Comparison of ENCODE assay signal across 16 mouse cellular contexts in genomic region chr9:42094028-42094551, GRCm38 (mm10). TPM values are rescaled to one million over a fixed set of nuclear protein-coding genes. Genes with fewer than 3 reads are reported as not detected.
DNase-seq lines count a peak whose midpoint lies in the region; ATAC-seq and TF ChIP-seq lines count a peak whose summit lies in the region.
"Had no signal": no experiment of that assay in that cellular context is flagged by ENCODE, and none has a peak within 500 bp of the region (broad histone marks: within the 10 kb centered on the region; RNA-seq: fewer than 3 reads in every experiment).

No protein-coding gene starts in this region.

- WGBS in hindbrain, embryonic 11.5 days = 87% methylated on average over 7 of the region's 7 CpGs

- H3K4me1 ChIP-seq in hindbrain, embryonic 11.5 days (replicated peaks; ENCODE audit: control insufficient read depth, insufficient read depth, low read length) = no peaks in the 10 kb centered on the region
- H3K4me1 ChIP-seq: embryonic facial prominence, embryonic 12.5 days had no signal

- no peaks in the 10 kb centered on the region for H3K9me3 ChIP-seq in hindbrain, embryonic 11.5 days (ENCODE audit: control insufficient read depth, low read length)
- H3K9me3 ChIP-seq: embryonic facial prominence, embryonic 12.5 days; neural tube, embryonic 12.5 days had no signal

- H3K27ac ChIP-seq in hindbrain, embryonic 11.5 days (ENCODE audit: low read depth, low read length) = no peak overlapping the region
- H3K27ac ChIP-seq: embryonic facial prominence, embryonic 12.5 days; macrophage; neural tube, embryonic 12.5 days had no signal

- H3ac ChIP-seq in myocyte (ENCODE audit: control insufficient read depth, insufficient read length) = no peak overlapping the region

- DNase-seq in frontal cortex, adult 2 months (ENCODE audit: extremely low spot score in 1 of 2, low spot score in 1 of 2) = peak; percentile 51 to 64
- no peak for DNase-seq in frontal cortex, postnatal 10 days (ENCODE audit: low spot score in 2 of 2)
- DNase-seq in right cerebral cortex, adult 18-20 months = peak; percentile 79
- DNase-seq in right cerebral cortex, postnatal 10 days (ENCODE audit: low spot score in 2 of 2) = no peak
- peak; percentile 26 for DNase-seq in adrenal gland, postnatal 25 days
- no peak for DNase-seq in lung, postnatal 4 days
- DNase-seq in hindbrain, embryonic 11.5 days (ENCODE audit: low spot score) = no peak
- DNase-seq: liver; midbrain, embryonic 14.5 days; thymus, adult 2 months had no signal

- no peaks in the 10 kb centered on the region for H3K36me3 ChIP-seq in myocyte (ENCODE audit: control insufficient read depth, insufficient read depth)
- H3K36me3 ChIP-seq in hindbrain, embryonic 11.5 days (ENCODE audit: control insufficient read depth, insufficient read depth, low read length) = no peaks in the 10 kb centered on the region

- H3K4me3 ChIP-seq in myocyte = no peak overlapping the region
- H3K4me3 ChIP-seq in hindbrain, embryonic 11.5 days (ENCODE audit: low read depth, low read length) = no peak overlapping the region
- H3K4me3 ChIP-seq: embryonic facial prominence, embryonic 12.5 days; neural tube, embryonic 12.5 days had no signal

- TF ChIP-seq POLR2A in myocyte (IDR thresholded peaks at IDR 0.05; ENCODE audit: insufficient read length, low read depth) = no peak

- H3K79me2 ChIP-seq in myocyte (ENCODE audit: control insufficient read depth, insufficient read depth) = no peaks in the 10 kb centered on the region

- H3K27me3 ChIP-seq in myocyte (ENCODE audit: control insufficient read depth, insufficient read depth, insufficient read length) = no peaks in the 10 kb centered on the region
- H3K27me3 ChIP-seq in hindbrain, embryonic 11.5 days (ENCODE audit: control insufficient read depth, insufficient read depth, low read length) = no peaks in the 10 kb centered on the region
- H3K27me3 ChIP-seq: embryonic facial prominence, embryonic 12.5 days; neural tube, embryonic 12.5 days; Patski had no signal

- no peak for ATAC-seq in hindbrain, embryonic 11.5 days (ENCODE audit: low FRiP score)

- H3K9ac ChIP-seq in hindbrain, embryonic 11.5 days (ENCODE audit: low read depth, low read length) = no peak overlapping the region
- H3K9ac ChIP-seq: embryonic facial prominence, embryonic 12.5 days; neural tube, embryonic 12.5 days had no signal

- H3K4me2 ChIP-seq in myocyte (ENCODE audit: low read depth) = peak overlapping the region; percentile 5
- no peak overlapping the region for H3K4me2 ChIP-seq in hindbrain, embryonic 11.5 days (replicated peaks; ENCODE audit: low read depth, low read length)
- H3K4me2 ChIP-seq: embryonic facial prominence, embryonic 12.5 days; heart, embryonic 11.5 days; neural tube, embryonic 12.5 days had no signal

TF ChIP-seq in myocyte, 11 proteins besides CTCF, POLR2A, EP300 and RAD21:
- TF ChIP-seq TCF3 (IDR thresholded peaks at IDR 0.05; ENCODE audit: insufficient read length, low read depth) (no peak), MYOD1 (IDR thresholded peaks at IDR 0.05; ENCODE audit: control insufficient read depth in 1 of 3, insufficient read length in 2 of 3, low read depth in 2 of 3) (no peak), REST (IDR thresholded peaks at IDR 0.05; ENCODE audit: insufficient read depth, insufficient read length) (no peak), E2F4 (IDR thresholded peaks at IDR 0.05; ENCODE audit: insufficient read depth) (no peak), MYOG (IDR thresholded peaks at IDR 0.05; ENCODE audit: control insufficient read depth in 1 of 3, insufficient read depth in 1 of 3, insufficient read length in 2 of 3, low read depth in 2 of 3) (no peak), MAX (IDR thresholded peaks at IDR 0.05; ENCODE audit: low read depth) (no peak), TCF12 (IDR thresholded peaks at IDR 0.05; ENCODE audit: insufficient read depth, poor library complexity, severe bottlenecking) (no peak), POLR2AphosphoS2 (IDR thresholded peaks at IDR 0.05; ENCODE audit: insufficient read length, low read depth) (no peak), USF1 (IDR thresholded peaks at IDR 0.05; ENCODE audit: low read depth) (no peak), SRF (IDR thresholded peaks at IDR 0.05; ENCODE audit: control insufficient read depth, insufficient read length, low read depth) (no peak), CEBPB (IDR thresholded peaks at IDR 0.05; ENCODE audit: insufficient read depth, poor library complexity, severe bottlenecking) (no peak)

RNA-seq across cellular contexts. Expression of gene Sorl1, which starts 30.0 kb away (rescaled TPM):
- 56.3 and 63.5 TPM in 2 replicates for polyA plus RNA-seq in frontal cortex, adult 2 months (2012; rRNA removed)
- total RNA-seq in adrenal gland, postnatal 25 days (2021) = 16.3 and 20.9 TPM in 2 replicates
- under 0.01 TPM for polyA plus RNA-seq in myocyte (2012; fragmentation: generic; extraction: Trizol)
- polyA plus RNA-seq in hindbrain, embryonic 11.5 days (2014; fragmentation: Nextera tagmentation; extraction: Ambion mirVana) = 7.4 and 7.6 TPM in 2 replicates

Comparison
In these comparisons a context has a peak if more than half of its experiments do, and no peak if none do; other contexts are left out.
1. DNase-seq: peak in frontal cortex, adult 2 months (2 of 2), right cerebral cortex, adult 18-20 months (single experiment) and adrenal gland, postnatal 25 days (single experiment); none in frontal cortex, postnatal 10 days (0 of 2), right cerebral cortex, postnatal 10 days (0 of 2), lung, postnatal 4 days (0 of 2) and hindbrain, embryonic 11.5 days (single experiment).